Mouse (Mus musculus) liver, postnatal 0 days (tissue): Measurements from ENCODE around the gene Klhl36.

ENCODE experiments used
- CTCF ChIP-seq: sonication (generic); IDR thresholded peaks from 2 replicates; pipeline ENCODE4 v1.5.1; 2016; ENCODE audit warnings: antibody characterized with exemption, low read depth
- EP300 ChIP-seq: IDR thresholded peaks from 2 replicates; pipeline ENCODE4 v1.6.1; 2016; ENCODE audit warnings: antibody characterized with exemption, low read depth, mild to moderate bottlenecking

GRCm38 (mm10) chr8:119901952-119902351 lies 39.9 kb downstream of the Klhl36 start:
- TF ChIP-seq CTCF (no peak), EP300 (no peak)
